Mouse (Mus musculus): ENCODE results near the gene Gm13285.
"Not testable (repeated sequence)": the region's sequence is repeated elsewhere in the genome, so short reads cannot be mapped to it uniquely, and the experiment has no call there.

DNA sequence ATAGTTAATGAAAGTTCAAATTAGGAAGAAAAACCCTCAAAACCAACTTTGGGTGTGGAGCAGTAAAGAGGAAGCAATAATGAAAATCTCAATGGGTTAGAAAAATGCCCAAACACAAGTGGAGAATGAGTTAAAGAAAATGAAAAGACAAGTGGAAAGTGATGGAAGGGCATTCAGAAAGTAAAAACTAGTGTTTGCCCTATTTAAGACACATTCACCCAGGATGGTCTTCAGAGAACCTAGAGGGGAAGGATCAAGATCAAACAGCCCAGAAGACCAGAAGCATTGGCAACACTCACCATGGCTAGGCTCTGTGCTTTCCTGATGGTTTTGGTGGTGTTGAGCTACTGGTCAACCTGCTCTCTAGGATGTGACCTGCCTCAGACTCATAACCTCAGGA, 27.7 kb downstream of the Gm13285 start, which contains the start of gene Ifna6:
- TF ChIP-seq POLR2A, CTCF (IDR thresholded peaks at IDR 0.05; ENCODE audit: extremely low read depth, insufficient read depth, low read length): not testable (repeated sequence)

Data from cortical plate, adult 2 months (tissue).